Mouse (Mus musculus) bone marrow macrophage, adult 2 months (primary cell): ENCODE measurements around the gene Cnksr2. TPM values are rescaled to one million over a fixed set of nuclear protein-coding genes. Genes with fewer than 3 reads are reported as not detected.

ENCODE experiments used
- H3K27ac ChIP-seq: 2 replicates; pipeline ENCODE4 v1.5.1; 2012; ENCODE audit warnings: low read depth, low read length; ENCODE audit not compliant: insufficient read depth
- H3K4me1 ChIP-seq: 2 replicates; pipeline ENCODE4 v1.6.1; 2012; ENCODE audit warnings: low read length; ENCODE audit not compliant: control insufficient read depth, insufficient read depth
- H3K4me3 ChIP-seq: 2 replicates; pipeline ENCODE4 v1.5.1; 2012; ENCODE audit warnings: mild to moderate bottlenecking, low read length, moderate library complexity; ENCODE audit not compliant: insufficient read depth
- CTCF ChIP-seq: IDR thresholded peaks from 2 replicates; pipeline ENCODE4 v1.5.1; 2012; ENCODE audit warnings: low read depth, mild to moderate bottlenecking, low read length, moderate library complexity
- POLR2A ChIP-seq: IDR thresholded peaks from 2 replicates; pipeline ENCODE4 v1.6.1; 2012; ENCODE audit warnings: mild to moderate bottlenecking, low read depth, low read length, borderline replicate concordance
- polyA plus RNA-seq: library from polyadenylated mRNA; stranded (reverse); fragments of >200 nt; gene quantifications from 2 replicates; pipeline ENCODE4 v1.2.4, GENCODE M21; 2012; ENCODE audit not compliant: missing spikeins, insufficient read depth, insufficient read length

Gene Cnksr2
- polyA plus RNA-seq, 1 experiment: 0.12 TPM

GRCm38 (mm10) chrX:157818921-157819260 lies 224.2 kb downstream of the Cnksr2 start:
- H3K4me1 ChIP-seq: no peaks in the 10 kb centered on the region
- H3K27ac ChIP-seq: no peak overlapping the region
- H3K4me3 ChIP-seq: no peak overlapping the region
- TF ChIP-seq CTCF: no peak
- TF ChIP-seq POLR2A: no peak

- no peak within 1 kb of the TSS for H3K27ac ChIP-seq
- no peak within 1 kb of the TSS for H3K4me3 ChIP-seq
- H3K4me1 ChIP-seq: no peaks in the 10 kb centered on the region
- no peak for TF ChIP-seq POLR2A
- TF ChIP-seq CTCF: no peak
Observed at GRCm38 (mm10) chrX:157818207-157818920, 224.7 kb downstream of the Cnksr2 start, which contains the start of gene Klhl34. TSS of gene Klhl34 (plus strand) at chrX:157818435.

- TF ChIP-seq POLR2A (no peak), CTCF (no peak)
- Histone ChIP-seq H3K27ac (no peak overlapping the region), H3K4me1 (no peaks in the 10 kb centered on the region), H3K4me3 (no peak overlapping the region)
Observed at GRCm38 (mm10) chrX:157817571-157818206, 225.4 kb downstream of the Cnksr2 start.

- Histone ChIP-seq H3K4me1 (no peaks in the 10 kb centered on the region), H3K4me3 (no peak overlapping the region), H3K27ac (no peak overlapping the region)
- TF ChIP-seq CTCF (no peak), POLR2A (no peak)
Observed at GRCm38 (mm10) chrX:157809721-157810120, 233.4 kb downstream of the Cnksr2 start.

GRCm38 (mm10) chrX:157801669-157802068 lies 241.4 kb downstream of the Cnksr2 start:
- H3K27ac ChIP-seq: no peak overlapping the region
- no peak overlapping the region for H3K4me3 ChIP-seq
- no peaks in the 10 kb centered on the region for H3K4me1 ChIP-seq
- TF ChIP-seq POLR2A: no peak
- no peak for TF ChIP-seq CTCF

Other genes with a start within 250 kb of the Cnksr2 start
- not detected in 2 replicates for gene Klhl34, start 224.9 kb downstream of the Cnksr2 start, polyA plus RNA-seq